Mouse (Mus musculus) midbrain, embryonic 13.5 days (tissue): Measurements from ENCODE around the gene Ncapg2. TPM values are rescaled to one million over a fixed set of nuclear protein-coding genes. Genes with fewer than 3 reads are reported as not detected.

Source experiments
- ATAC-seq: fragments of 200-750 bp; cut with Nextera tagmentation; 2 replicates; pipeline ENCODE4 v1.8.0; 2017; ENCODE audit warnings: mild to moderate bottlenecking, moderate TSS enrichment, moderate library complexity
- H3K27ac ChIP-seq: fragments of 300-500 bp; sonication (generic); 2 replicates; pipeline ENCODE4 v1.5.1; 2015; ENCODE audit warnings: inconsistent platforms, mild to moderate bottlenecking, moderate library complexity
- H3K27me3 ChIP-seq: fragments of 300-500 bp; sonication (generic); 2 replicates; pipeline ENCODE4 v1.6.1; 2015; ENCODE audit warnings: mild to moderate bottlenecking, inconsistent platforms
- H3K36me3 ChIP-seq: fragments of 300-500 bp; sonication (generic); 2 replicates; pipeline ENCODE4 v1.6.1; 2015; ENCODE audit warnings: mild to moderate bottlenecking, inconsistent platforms
- H3K4me1 ChIP-seq: fragments of 300-500 bp; sonication (generic); replicated peaks from 2 replicates; pipeline ENCODE4 v1.6.1; 2015; ENCODE audit warnings: inconsistent platforms
- H3K4me2 ChIP-seq: fragments of 300-500 bp; sonication (generic); replicated peaks from 2 replicates; pipeline ENCODE4 v1.6.1; 2015; ENCODE audit warnings: moderate library complexity, mild to moderate bottlenecking, inconsistent platforms
- H3K4me3 ChIP-seq: fragments of 300-500 bp; sonication (generic); replicated peaks from 2 replicates; pipeline ENCODE4 v1.5.1; 2015; ENCODE audit warnings: mild to moderate bottlenecking, inconsistent platforms
- H3K9ac ChIP-seq: fragments of 300-500 bp; sonication (generic); replicated peaks from 2 replicates; pipeline ENCODE4 v1.6.1; 2015; ENCODE audit warnings: mild to moderate bottlenecking, inconsistent platforms
- H3K9me3 ChIP-seq: fragments of 300-500 bp; sonication (generic); 2 replicates; pipeline ENCODE4 v1.6.1; 2016; ENCODE audit warnings: mild to moderate bottlenecking, inconsistent platforms
- WGBS: fragments of 180-500 bp; shearing (Covaris S2); methylation state at CpG from one replicate; pipeline ENCODE4 v1.1.7; 2015; 5-methylcytosine and 5-hydroxymethylcytosine counted together
- polyA plus RNA-seq: library from polyadenylated mRNA; unstranded; fragments of >200 nt; fragmentation: Nextera tagmentation; extraction: Ambion mirVana; gene quantifications from 2 replicates; pipeline ENCODE4 v1.2.1, GENCODE M21; 2015

Gene Ncapg2
- 13.7 and 15.4 TPM in 2 replicates for polyA plus RNA-seq

GRCm38 (mm10) chr12:116405045-116405835 is at the start of gene Ncapg2:
Gene Ncapg2 (plus strand): TSS chr12:116405402.
- under 1% methylated on average over 72 of the region's 72 CpGs for WGBS
- Histone ChIP-seq H3K27ac (0 out of 2 replicates have a peak within 1 kb of the TSS, but pooled peaks have one; percentile 35), H3K4me2 (peak within 1 kb of the TSS; percentile 93), H3K27me3 (no peaks in the 10 kb centered on the region), H3K9me3 (peaks cover 33% of the 10 kb centered on the region), H3K4me1 (peaks cover 17% of the 10 kb centered on the region), H3K4me3 (peak within 1 kb of the TSS; percentile 78), H3K36me3 (peaks cover 43% of the 10 kb centered on the region), H3K9ac (peak within 1 kb of the TSS; percentile 80)
- ATAC-seq, result peak; percentile 98

GRCm38 (mm10) chr12:116362091-116362490 is 43.1 kb upstream of the Ncapg2 start:
- H3K4me2 ChIP-seq, result no peak overlapping the region
- no peaks in the 10 kb centered on the region for H3K4me1 ChIP-seq
- H3K36me3 ChIP-seq, result peaks cover 52% of the 10 kb centered on the region
- no peak overlapping the region for H3K9ac ChIP-seq
- no peak overlapping the region for H3K27ac ChIP-seq
- ATAC-seq, result no peak
- no peaks in the 10 kb centered on the region for H3K27me3 ChIP-seq
- no peak overlapping the region for H3K4me3 ChIP-seq
- no peaks in the 10 kb centered on the region for H3K9me3 ChIP-seq

GRCm38 (mm10) chr12:116366900-116367299 is 38.3 kb upstream of the Ncapg2 start:
- Histone ChIP-seq H3K9me3 (no peaks in the 10 kb centered on the region), H3K4me2 (no peak overlapping the region), H3K36me3 (peaks cover 48% of the 10 kb centered on the region), H3K27ac (no peak overlapping the region), H3K9ac (no peak overlapping the region), H3K4me3 (no peak overlapping the region), H3K4me1 (no peaks in the 10 kb centered on the region), H3K27me3 (no peaks in the 10 kb centered on the region)
- WGBS, result 93% methylated on average over 3 of the region's 3 CpGs
- no peak for ATAC-seq

GRCm38 (mm10) chr12:116367346-116367745 is 37.9 kb upstream of the Ncapg2 start:
- 96% methylated on average over 2 of the region's 2 CpGs for WGBS
- no peak for ATAC-seq
- Histone ChIP-seq H3K36me3 (peaks cover 48% of the 10 kb centered on the region), H3K27ac (no peak overlapping the region), H3K4me1 (no peaks in the 10 kb centered on the region), H3K4me2 (no peak overlapping the region), H3K9me3 (no peaks in the 10 kb centered on the region), H3K4me3 (no peak overlapping the region), H3K27me3 (no peaks in the 10 kb centered on the region), H3K9ac (no peak overlapping the region)

- Histone ChIP-seq H3K27ac (no peak overlapping the region), H3K4me1 (no peaks in the 10 kb centered on the region), H3K9ac (no peak overlapping the region), H3K27me3 (no peaks in the 10 kb centered on the region), H3K9me3 (no peaks in the 10 kb centered on the region), H3K4me3 (no peak overlapping the region), H3K4me2 (no peak overlapping the region), H3K36me3 (peaks cover 47% of the 10 kb centered on the region)
- whole genome bisulfite sequencing, result 83% methylated on average over 2 of the region's 2 CpGs
- no peak for ATAC-seq
Observed at GRCm38 (mm10) chr12:116368857-116369256, 36.3 kb upstream of the Ncapg2 start.

GRCm38 (mm10) chr12:116383101-116383500 is 22.1 kb upstream of the Ncapg2 start:
- no peaks in the 10 kb centered on the region for H3K27me3 ChIP-seq
- no peak overlapping the region for H3K4me3 ChIP-seq
- H3K36me3 ChIP-seq, result peaks cover 11% of the 10 kb centered on the region
- H3K27ac ChIP-seq, result no peak overlapping the region
- 83% methylated on average over 2 of the region's 2 CpGs for WGBS
- H3K4me1 ChIP-seq, result no peaks in the 10 kb centered on the region
- no peak overlapping the region for H3K9ac ChIP-seq
- H3K4me2 ChIP-seq, result no peak overlapping the region
- H3K9me3 ChIP-seq, result no peaks in the 10 kb centered on the region
- no peak for ATAC-seq

- H3K4me1 ChIP-seq, result no peaks in the 10 kb centered on the region
- H3K27me3 ChIP-seq, result no peaks in the 10 kb centered on the region
- H3K4me3 ChIP-seq, result no peak overlapping the region
- H3K4me2 ChIP-seq, result no peak overlapping the region
- no peak overlapping the region for H3K27ac ChIP-seq
- H3K9ac ChIP-seq, result no peak overlapping the region
- no peak for ATAC-seq
- H3K9me3 ChIP-seq, result no peaks in the 10 kb centered on the region
- H3K36me3 ChIP-seq, result peaks cover 11% of the 10 kb centered on the region
Observed at GRCm38 (mm10) chr12:116383995-116384394, 21.2 kb upstream of the Ncapg2 start.

GRCm38 (mm10) chr12:116386802-116387201 is 18.4 kb upstream of the Ncapg2 start:
- H3K27ac ChIP-seq, result no peak overlapping the region
- H3K4me2 ChIP-seq, result no peak overlapping the region
- WGBS, result 77% methylated on average over 1 of the region's 1 CpGs
- H3K27me3 ChIP-seq, result no peaks in the 10 kb centered on the region
- no peak for ATAC-seq
- no peak overlapping the region for H3K9ac ChIP-seq
- no peak overlapping the region for H3K4me3 ChIP-seq
- no peaks in the 10 kb centered on the region for H3K36me3 ChIP-seq
- H3K4me1 ChIP-seq, result no peaks in the 10 kb centered on the region
- no peaks in the 10 kb centered on the region for H3K9me3 ChIP-seq

- Histone ChIP-seq H3K4me1 (no peaks in the 10 kb centered on the region), H3K27me3 (no peaks in the 10 kb centered on the region), H3K9ac (no peak overlapping the region), H3K4me3 (no peak overlapping the region), H3K9me3 (no peaks in the 10 kb centered on the region), H3K36me3 (no peaks in the 10 kb centered on the region), H3K27ac (no peak overlapping the region), H3K4me2 (no peak overlapping the region)
- ATAC-seq, result no peak
- WGBS, result 57% methylated on average over 1 of the region's 1 CpGs
Observed at GRCm38 (mm10) chr12:116389868-116390267, 15.3 kb upstream of the Ncapg2 start.

- WGBS, result 88% methylated on average over 2 of the region's 2 CpGs
- no peak overlapping the region for H3K9ac ChIP-seq
Observed at GRCm38 (mm10) chr12:116394327-116394726, 10.9 kb upstream of the Ncapg2 start.

GRCm38 (mm10) chr12:116395312-116395711 is 9.9 kb upstream of the Ncapg2 start:
- Histone ChIP-seq H3K4me3 (no peak overlapping the region), H3K27me3 (no peaks in the 10 kb centered on the region), H3K27ac (no peak overlapping the region), H3K9me3 (no peaks in the 10 kb centered on the region), H3K4me1 (no peaks in the 10 kb centered on the region), H3K9ac (no peak overlapping the region), H3K36me3 (no peaks in the 10 kb centered on the region), H3K4me2 (no peak overlapping the region)
- ATAC-seq, result no peak
- 95% methylated on average over 2 of the region's 2 CpGs for WGBS

More at GRCm38 (mm10) chr12:116394327-116394726, 10.9 kb upstream of the Ncapg2 start:
- H3K4me1 ChIP-seq, result no peaks in the 10 kb centered on the region
- H3K4me2 ChIP-seq, result no peak overlapping the region
- H3K9me3 ChIP-seq, result no peaks in the 10 kb centered on the region
- H3K4me3 ChIP-seq, result no peak overlapping the region
- ATAC-seq, result no peak
- no peaks in the 10 kb centered on the region for H3K27me3 ChIP-seq
- H3K36me3 ChIP-seq, result no peaks in the 10 kb centered on the region
- H3K27ac ChIP-seq, result no peak overlapping the region

GRCm38 (mm10) chr12:116396072-116396695 is 9.0 kb upstream of the Ncapg2 start:
- WGBS, result 79% methylated on average over 2 of the region's 2 CpGs
- no peak for ATAC-seq
- Histone ChIP-seq H3K9ac (no peak overlapping the region), H3K4me1 (no peaks in the 10 kb centered on the region), H3K27me3 (no peaks in the 10 kb centered on the region), H3K4me2 (no peak overlapping the region), H3K27ac (no peak overlapping the region), H3K9me3 (peaks cover 5% of the 10 kb centered on the region; the same call in 1 of the 2 replicates), H3K36me3 (peaks cover 6% of the 10 kb centered on the region; the same call in 1 of the 2 replicates), H3K4me3 (no peak overlapping the region)
